Mouse (Mus musculus): Measurements from ENCODE around the gene Umps. TPM values are rescaled to one million over a fixed set of nuclear protein-coding genes. Genes with fewer than 3 reads are reported as not detected.
A peak's percentile ranks its signal among the peaks of the same experiment; 100 is the strongest.

Gene Umps
- polyA plus RNA-seq, 2 experiments = 31.7 to 50.6 TPM

GRCm38 (mm10) chr16:33927263-33927824, 39.5 kb downstream of the Umps start:
- no peaks in the 10 kb centered on the region for H3K9me3 ChIP-seq (ENCODE audit: control insufficient read depth, low read length)
- 91% methylated on average over 6 of the region's 6 CpGs for WGBS
- H3K36me3 ChIP-seq (ENCODE audit: control insufficient read depth, insufficient read depth, low read length) = 0 out of 2 replicates have a peak, but pooled peaks cover 6% of the 10 kb centered on the region
- H3K27me3 ChIP-seq (ENCODE audit: control insufficient read depth, insufficient read depth, low read length) = no peaks in the 10 kb centered on the region
- H3K4me3 ChIP-seq (replicated peaks; ENCODE audit: low read length) = no peak overlapping the region
- H3K27ac ChIP-seq (replicated peaks; ENCODE audit: low read depth, low read length) = no peak overlapping the region
- H3K4me1 ChIP-seq (ENCODE audit: control insufficient read depth, insufficient read depth, low read length) = peaks cover 14% of the 10 kb centered on the region
- TF ChIP-seq POLR2A (IDR thresholded peaks at IDR 0.05; ENCODE audit: borderline replicate concordance, extremely low read depth, insufficient read depth, insufficient read length) = no peak
- DNase-seq (ENCODE audit: low spot score) (no peak), ATAC-seq (ENCODE audit: low FRiP score, low read depth) (no peak)
- no peak overlapping the region for H3K4me2 ChIP-seq (replicated peaks; ENCODE audit: low read depth, low read length, severe bottlenecking)
- no peak overlapping the region for H3K9ac ChIP-seq (ENCODE audit: low read depth, low read length, severe bottlenecking)

GRCm38 (mm10) chr16:33923758-33924157, 43.1 kb downstream of the Umps start:
- peaks cover 31% of the 10 kb centered on the region for H3K4me1 ChIP-seq (ENCODE audit: control insufficient read depth, insufficient read depth, low read length)
- no peak for ATAC-seq (ENCODE audit: low FRiP score, low read depth)
- H3K9me3 ChIP-seq (ENCODE audit: control insufficient read depth, low read length) = no peaks in the 10 kb centered on the region
- TF ChIP-seq POLR2A (IDR thresholded peaks at IDR 0.05; ENCODE audit: borderline replicate concordance, extremely low read depth, insufficient read depth, insufficient read length) = no peak
- WGBS = 83% methylated on average over 8 of the region's 8 CpGs
- no peak for DNase-seq (ENCODE audit: low spot score)
- H3K4me2 ChIP-seq (replicated peaks; ENCODE audit: low read depth, low read length, severe bottlenecking) = no peak overlapping the region
- H3K4me3 ChIP-seq (replicated peaks; ENCODE audit: low read length) = no peak overlapping the region
- no peak overlapping the region for H3K9ac ChIP-seq (ENCODE audit: low read depth, low read length, severe bottlenecking)
- no peak overlapping the region for H3K27ac ChIP-seq (replicated peaks; ENCODE audit: low read depth, low read length)
- no peaks in the 10 kb centered on the region for H3K27me3 ChIP-seq (ENCODE audit: control insufficient read depth, insufficient read depth, low read length)
- peaks cover 8% of the 10 kb centered on the region for H3K36me3 ChIP-seq (ENCODE audit: control insufficient read depth, insufficient read depth, low read length)

DNA sequence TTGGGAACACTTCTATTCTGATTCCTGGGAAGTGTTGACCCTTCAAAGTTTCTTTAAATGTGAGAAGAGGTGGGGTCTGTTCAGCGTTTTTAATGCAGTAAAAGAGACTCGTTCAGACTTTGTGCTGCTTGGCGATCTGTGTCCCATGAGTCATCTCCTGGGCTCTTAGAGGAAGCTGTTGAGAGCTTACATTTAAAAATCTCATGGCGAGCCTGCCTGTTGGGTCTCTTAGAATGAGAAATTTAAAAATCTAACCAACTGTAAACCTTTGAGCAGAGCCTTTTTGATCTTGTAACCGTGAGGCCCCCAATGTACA, 43.9 kb downstream of the Umps start:
- H3K9me3 ChIP-seq (ENCODE audit: control insufficient read depth, low read length) = no peaks in the 10 kb centered on the region
- TF ChIP-seq POLR2A (IDR thresholded peaks at IDR 0.05; ENCODE audit: borderline replicate concordance, extremely low read depth, insufficient read depth, insufficient read length) = no peak
- no peaks in the 10 kb centered on the region for H3K27me3 ChIP-seq (ENCODE audit: control insufficient read depth, insufficient read depth, low read length)
- DNase-seq (ENCODE audit: low spot score) = no peak
- H3K27ac ChIP-seq (replicated peaks; ENCODE audit: low read depth, low read length) = peak overlapping the region; percentile 1
- H3K4me1 ChIP-seq (ENCODE audit: control insufficient read depth, insufficient read depth, low read length) = peaks cover 31% of the 10 kb centered on the region
- H3K4me2 ChIP-seq (replicated peaks; ENCODE audit: low read depth, low read length, severe bottlenecking) = no peak overlapping the region
- ATAC-seq (ENCODE audit: low FRiP score, low read depth) = peak; percentile 35; the same call in 1 of the 2 replicates
- no peak overlapping the region for H3K9ac ChIP-seq (ENCODE audit: low read depth, low read length, severe bottlenecking)
- peaks cover 8% of the 10 kb centered on the region for H3K36me3 ChIP-seq (ENCODE audit: control insufficient read depth, insufficient read depth, low read length)
- 22% methylated on average over 5 of the region's 5 CpGs for WGBS
- no peak overlapping the region for H3K4me3 ChIP-seq (replicated peaks; ENCODE audit: low read length)

GRCm38 (mm10) chr16:33922111-33923000, 44.5 kb downstream of the Umps start:
- peaks cover 8% of the 10 kb centered on the region for H3K36me3 ChIP-seq (ENCODE audit: control insufficient read depth, insufficient read depth, low read length)
- peak; percentile 69; the same call in 1 of the 2 replicates for ATAC-seq (ENCODE audit: low FRiP score, low read depth)
- H3K9me3 ChIP-seq (ENCODE audit: control insufficient read depth, low read length) = no peaks in the 10 kb centered on the region
- H3K4me2 ChIP-seq (replicated peaks; ENCODE audit: low read depth, low read length, severe bottlenecking) = no peak overlapping the region
- H3K27ac ChIP-seq (replicated peaks; ENCODE audit: low read depth, low read length) = peak overlapping the region; percentile 1
- H3K4me1 ChIP-seq (ENCODE audit: control insufficient read depth, insufficient read depth, low read length) = peaks cover 34% of the 10 kb centered on the region
- DNase-seq (ENCODE audit: low spot score) = peak; percentile 65
- no peak overlapping the region for H3K4me3 ChIP-seq (replicated peaks; ENCODE audit: low read length)
- no peaks in the 10 kb centered on the region for H3K27me3 ChIP-seq (ENCODE audit: control insufficient read depth, insufficient read depth, low read length)
- no peak for TF ChIP-seq POLR2A (IDR thresholded peaks at IDR 0.05; ENCODE audit: borderline replicate concordance, extremely low read depth, insufficient read depth, insufficient read length)
- no peak overlapping the region for H3K9ac ChIP-seq (ENCODE audit: low read depth, low read length, severe bottlenecking)
- 16% methylated on average over 18 of the region's 18 CpGs for WGBS

GRCm38 (mm10) chr16:33921514-33921913, 45.3 kb downstream of the Umps start:
- no peak overlapping the region for H3K4me3 ChIP-seq (replicated peaks; ENCODE audit: low read length)
- H3K36me3 ChIP-seq (ENCODE audit: control insufficient read depth, insufficient read depth, low read length) = peaks cover 8% of the 10 kb centered on the region
- H3K9ac ChIP-seq (ENCODE audit: low read depth, low read length, severe bottlenecking) = no peak overlapping the region
- peak overlapping the region; percentile 1 for H3K27ac ChIP-seq (replicated peaks; ENCODE audit: low read depth, low read length)
- no peak for DNase-seq (ENCODE audit: low spot score)
- no peaks in the 10 kb centered on the region for H3K27me3 ChIP-seq (ENCODE audit: control insufficient read depth, insufficient read depth, low read length)
- no peaks in the 10 kb centered on the region for H3K9me3 ChIP-seq (ENCODE audit: control insufficient read depth, low read length)
- peaks cover 43% of the 10 kb centered on the region for H3K4me1 ChIP-seq (ENCODE audit: control insufficient read depth, insufficient read depth, low read length)
- TF ChIP-seq POLR2A (IDR thresholded peaks at IDR 0.05; ENCODE audit: borderline replicate concordance, extremely low read depth, insufficient read depth, insufficient read length) = no peak
- H3K4me2 ChIP-seq (replicated peaks; ENCODE audit: low read depth, low read length, severe bottlenecking) = no peak overlapping the region
- WGBS = 59% methylated on average over 5 of the region's 5 CpGs
- ATAC-seq (ENCODE audit: low FRiP score, low read depth) = no peak

All from limb, embryonic 14.5 days (tissue).